Mouse (Mus musculus): ENCODE data around the gene Mettl17. TPM values are rescaled to one million over a fixed set of nuclear protein-coding genes. Genes with fewer than 3 reads are reported as not detected.
"Not testable (repeated sequence)": the region's sequence is repeated elsewhere in the genome, so short reads cannot be mapped to it uniquely, and the experiment has no call there.

The Mettl17 gene
- 58.8 and 58.9 TPM in 2 replicates for polyA plus RNA-seq (2014; fragmentation: Nextera tagmentation; extraction: Ambion mirVana)

- no peaks in the 10 kb centered on the region for H3K27me3 ChIP-seq (ENCODE audit: control insufficient read depth, insufficient read depth, low read length)
- peak within 1 kb of the TSS; percentile 62 for H3K27ac ChIP-seq (ENCODE audit: low read depth, low read length)
- peaks cover 6% of the 10 kb centered on the region; the same call in 1 of the 2 replicates for H3K4me1 ChIP-seq (ENCODE audit: control insufficient read depth, insufficient read depth, low read length)
- DNase-seq (ENCODE audit: low spot score) (peak; percentile 95), ATAC-seq (ENCODE audit: insufficient read depth, low FRiP score, low TSS enrichment) (peak; percentile 97)
- H3K9ac ChIP-seq (ENCODE audit: low read length): peak within 1 kb of the TSS; percentile 69
- no peaks in the 10 kb centered on the region for H3K9me3 ChIP-seq (ENCODE audit: control insufficient read depth, low read length)
- under 1% methylated on average over 42 of the region's 43 CpGs for WGBS
- H3K36me3 ChIP-seq (ENCODE audit: control insufficient read depth, insufficient read depth, low read length): peaks cover 11% of the 10 kb centered on the region; the same call in 1 of the 2 replicates
- H3K4me2 ChIP-seq (ENCODE audit: low read depth): peak within 1 kb of the TSS; percentile 81
- peak within 1 kb of the TSS; percentile 82 for H3K4me3 ChIP-seq (ENCODE audit: low read depth, low read length)
These were observed at the start of gene Mettl17 for GRCm38 (mm10) chr14:51884598-51885331. Mettl17 (plus strand) TSS chr14:51884842.

GRCm38 (mm10) chr14:51838480-51838879, 46.2 kb upstream of the Mettl17 start:
- not testable (repeated sequence) for H3K27ac ChIP-seq (ENCODE audit: low read depth, low read length); H3K9me3 ChIP-seq (ENCODE audit: control insufficient read depth, low read length); H3K27me3 ChIP-seq (ENCODE audit: control insufficient read depth, insufficient read depth, low read length); H3K4me2 ChIP-seq (ENCODE audit: low read depth); H3K36me3 ChIP-seq (ENCODE audit: control insufficient read depth, insufficient read depth, low read length); ATAC-seq (ENCODE audit: insufficient read depth, low FRiP score, low TSS enrichment); H3K9ac ChIP-seq (ENCODE audit: low read length); H3K4me3 ChIP-seq (ENCODE audit: low read depth, low read length); H3K4me1 ChIP-seq (ENCODE audit: control insufficient read depth, insufficient read depth, low read length)
- DNase-seq (ENCODE audit: low spot score): peak; percentile 32
- WGBS: 31% methylated on average over 2 of the region's 2 CpGs

- no peaks in the 10 kb centered on the region for H3K36me3 ChIP-seq (ENCODE audit: control insufficient read depth, insufficient read depth, low read length)
- no peaks in the 10 kb centered on the region for H3K4me1 ChIP-seq (ENCODE audit: control insufficient read depth, insufficient read depth, low read length)
- no peaks in the 10 kb centered on the region for H3K9me3 ChIP-seq (ENCODE audit: control insufficient read depth, low read length)
- no peak overlapping the region for H3K27ac ChIP-seq (ENCODE audit: low read depth, low read length)
- DNase-seq (ENCODE audit: low spot score): no peak
- 85% methylated on average over 1 of the region's 1 CpGs for WGBS
- no peak for ATAC-seq (ENCODE audit: insufficient read depth, low FRiP score, low TSS enrichment)
- no peak overlapping the region for H3K9ac ChIP-seq (ENCODE audit: low read length)
- H3K27me3 ChIP-seq (ENCODE audit: control insufficient read depth, insufficient read depth, low read length): no peaks in the 10 kb centered on the region
- no peak overlapping the region for H3K4me2 ChIP-seq (ENCODE audit: low read depth)
- no peak overlapping the region for H3K4me3 ChIP-seq (ENCODE audit: low read depth, low read length)
These were observed 42.4 kb upstream of the Mettl17 start for GRCm38 (mm10) chr14:51842250-51842649.

GRCm38 (mm10) chr14:51842781-51843180, 41.9 kb upstream of the Mettl17 start:
- WGBS: 92% methylated on average over 2 of the region's 2 CpGs
- H3K4me2 ChIP-seq (ENCODE audit: low read depth): no peak overlapping the region
- no peaks in the 10 kb centered on the region for H3K9me3 ChIP-seq (ENCODE audit: control insufficient read depth, low read length)
- H3K4me3 ChIP-seq (ENCODE audit: low read depth, low read length): no peak overlapping the region
- H3K9ac ChIP-seq (ENCODE audit: low read length): no peak overlapping the region
- DNase-seq (ENCODE audit: low spot score): no peak
- H3K27ac ChIP-seq (ENCODE audit: low read depth, low read length): no peak overlapping the region
- no peaks in the 10 kb centered on the region for H3K36me3 ChIP-seq (ENCODE audit: control insufficient read depth, insufficient read depth, low read length)
- no peaks in the 10 kb centered on the region for H3K4me1 ChIP-seq (ENCODE audit: control insufficient read depth, insufficient read depth, low read length)
- ATAC-seq (ENCODE audit: insufficient read depth, low FRiP score, low TSS enrichment): no peak
- no peaks in the 10 kb centered on the region for H3K27me3 ChIP-seq (ENCODE audit: control insufficient read depth, insufficient read depth, low read length)

DNA sequence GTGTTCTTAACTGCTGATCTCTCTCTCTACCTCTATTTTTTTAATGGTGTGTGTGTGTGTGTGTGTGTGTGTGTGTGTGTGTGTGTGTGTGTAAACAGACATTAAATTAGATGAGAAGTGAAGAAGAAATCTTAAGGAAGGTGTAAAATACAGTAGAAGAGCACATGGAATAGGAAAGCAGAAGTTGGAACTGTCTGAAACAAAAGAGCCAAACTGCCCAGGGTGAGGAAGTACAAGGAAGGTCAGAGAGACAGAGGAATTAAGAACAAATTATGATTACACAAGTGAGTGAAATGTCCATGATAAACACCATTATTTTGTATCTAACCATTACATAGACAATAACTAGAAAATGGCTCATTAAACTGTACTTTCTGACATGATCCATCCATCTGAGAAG, 40.8 kb upstream of the Mettl17 start:
- no peaks in the 10 kb centered on the region for H3K36me3 ChIP-seq (ENCODE audit: control insufficient read depth, insufficient read depth, low read length)
- no peak overlapping the region for H3K4me3 ChIP-seq (ENCODE audit: low read depth, low read length)
- no peak overlapping the region for H3K4me2 ChIP-seq (ENCODE audit: low read depth)
- DNase-seq (ENCODE audit: low spot score) (no peak), ATAC-seq (ENCODE audit: insufficient read depth, low FRiP score, low TSS enrichment) (no peak)
- H3K9ac ChIP-seq (ENCODE audit: low read length): no peak overlapping the region
- no peaks in the 10 kb centered on the region for H3K9me3 ChIP-seq (ENCODE audit: control insufficient read depth, low read length)
- no peaks in the 10 kb centered on the region for H3K27me3 ChIP-seq (ENCODE audit: control insufficient read depth, insufficient read depth, low read length)
- H3K4me1 ChIP-seq (ENCODE audit: control insufficient read depth, insufficient read depth, low read length): no peaks in the 10 kb centered on the region
- H3K27ac ChIP-seq (ENCODE audit: low read depth, low read length): no peak overlapping the region

- WGBS: 82% methylated on average over 3 of the region's 3 CpGs
- ATAC-seq (ENCODE audit: insufficient read depth, low FRiP score, low TSS enrichment) (no peak), DNase-seq (ENCODE audit: low spot score) (no peak)
- no peaks in the 10 kb centered on the region for H3K27me3 ChIP-seq (ENCODE audit: control insufficient read depth, insufficient read depth, low read length)
- H3K4me3 ChIP-seq (ENCODE audit: low read depth, low read length): no peak overlapping the region
- no peaks in the 10 kb centered on the region for H3K9me3 ChIP-seq (ENCODE audit: control insufficient read depth, low read length)
- no peaks in the 10 kb centered on the region for H3K36me3 ChIP-seq (ENCODE audit: control insufficient read depth, insufficient read depth, low read length)
- no peaks in the 10 kb centered on the region for H3K4me1 ChIP-seq (ENCODE audit: control insufficient read depth, insufficient read depth, low read length)
- no peak overlapping the region for H3K4me2 ChIP-seq (ENCODE audit: low read depth)
- no peak overlapping the region for H3K27ac ChIP-seq (ENCODE audit: low read depth, low read length)
- H3K9ac ChIP-seq (ENCODE audit: low read length): no peak overlapping the region
These were observed 38.1 kb upstream of the Mettl17 start for GRCm38 (mm10) chr14:51846566-51846965.

DNA sequence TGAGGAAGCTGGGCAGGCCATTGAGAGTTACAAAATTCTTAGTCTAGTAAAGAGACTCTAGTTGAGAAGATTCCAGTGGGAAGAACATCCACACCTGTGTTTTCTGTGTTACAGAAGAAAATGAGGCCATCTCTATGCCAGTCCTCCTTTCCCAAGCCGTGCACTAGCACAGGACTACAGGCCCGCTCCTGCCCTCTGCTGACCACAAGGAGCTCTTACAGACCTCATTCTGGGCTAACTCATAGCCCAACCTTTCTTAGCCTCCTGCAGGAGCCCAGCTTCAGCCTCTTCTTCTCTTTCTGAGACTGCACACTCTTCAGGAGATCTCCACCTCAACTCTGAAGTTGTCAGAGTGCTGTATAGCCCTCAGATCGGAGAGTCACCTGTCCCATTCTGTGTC, 33.6 kb upstream of the Mettl17 start:
- peak; percentile 15 for DNase-seq (ENCODE audit: low spot score)
- not testable (repeated sequence) for H3K27me3 ChIP-seq (ENCODE audit: control insufficient read depth, insufficient read depth, low read length); H3K4me1 ChIP-seq (ENCODE audit: control insufficient read depth, insufficient read depth, low read length); H3K4me3 ChIP-seq (ENCODE audit: low read depth, low read length); H3K27ac ChIP-seq (ENCODE audit: low read depth, low read length); H3K9ac ChIP-seq (ENCODE audit: low read length); H3K4me2 ChIP-seq (ENCODE audit: low read depth); H3K9me3 ChIP-seq (ENCODE audit: control insufficient read depth, low read length); H3K36me3 ChIP-seq (ENCODE audit: control insufficient read depth, insufficient read depth, low read length); ATAC-seq (ENCODE audit: insufficient read depth, low FRiP score, low TSS enrichment)
- 60% methylated on average over 3 of the region's 3 CpGs for WGBS

- Histone ChIP-seq H3K9me3 (ENCODE audit: control insufficient read depth, low read length) (no peaks in the 10 kb centered on the region), H3K4me1 (ENCODE audit: control insufficient read depth, insufficient read depth, low read length) (no peaks in the 10 kb centered on the region), H3K27ac (ENCODE audit: low read depth, low read length) (no peak within 1 kb of the TSS), H3K9ac (ENCODE audit: low read length) (no peak within 1 kb of the TSS), H3K4me3 (ENCODE audit: low read depth, low read length) (no peak within 1 kb of the TSS), H3K4me2 (ENCODE audit: low read depth) (no peak within 1 kb of the TSS), H3K36me3 (ENCODE audit: control insufficient read depth, insufficient read depth, low read length) (no peaks in the 10 kb centered on the region), H3K27me3 (ENCODE audit: control insufficient read depth, insufficient read depth, low read length) (no peaks in the 10 kb centered on the region)
- ATAC-seq (ENCODE audit: insufficient read depth, low FRiP score, low TSS enrichment) (no peak), DNase-seq (ENCODE audit: low spot score) (no peak)
These were observed 31.2 kb upstream of the Mettl17 start, which contains the start of gene Ear6 for GRCm38 (mm10) chr14:51853399-51853798. Ear6 (plus strand) TSS chr14:51853699.

- not testable (repeated sequence) for DNase-seq (ENCODE audit: low spot score); H3K36me3 ChIP-seq (ENCODE audit: control insufficient read depth, insufficient read depth, low read length); ATAC-seq (ENCODE audit: insufficient read depth, low FRiP score, low TSS enrichment); H3K4me2 ChIP-seq (ENCODE audit: low read depth); H3K9me3 ChIP-seq (ENCODE audit: control insufficient read depth, low read length); H3K9ac ChIP-seq (ENCODE audit: low read length); H3K27ac ChIP-seq (ENCODE audit: low read depth, low read length); H3K4me1 ChIP-seq (ENCODE audit: control insufficient read depth, insufficient read depth, low read length); H3K4me3 ChIP-seq (ENCODE audit: low read depth, low read length); H3K27me3 ChIP-seq (ENCODE audit: control insufficient read depth, insufficient read depth, low read length)
- 91% methylated on average over 7 of the region's 7 CpGs for WGBS
These were observed 29.4 kb upstream of the Mettl17 start for GRCm38 (mm10) chr14:51855280-51855679.

Data from neural tube, embryonic 11.5 days (tissue).